Mouse (Mus musculus) gastrocnemius, postnatal 4 days (tissue): ENCODE results near the gene Brd3. TPM values are rescaled to one million over a fixed set of nuclear protein-coding genes. Genes with fewer than 3 reads are reported as not detected.

ENCODE experiments used
- DNase-seq, 2 experiments: peaks; one replicate each; pipeline ENCODE4 v3.0.0; 2021 to 2022; ENCODE audit warnings: low spot score in 2 of 2, mixed read lengths in 2 of 2
- total RNA-seq, 2 experiments: library from RNA; stranded (reverse); gene quantifications; 2 replicates each; pipeline ENCODE4 v1.2.3; 2021

Gene Brd3
- total RNA-seq, 2 experiments from 2014 or later = 103 to 109 TPM

DNA sequence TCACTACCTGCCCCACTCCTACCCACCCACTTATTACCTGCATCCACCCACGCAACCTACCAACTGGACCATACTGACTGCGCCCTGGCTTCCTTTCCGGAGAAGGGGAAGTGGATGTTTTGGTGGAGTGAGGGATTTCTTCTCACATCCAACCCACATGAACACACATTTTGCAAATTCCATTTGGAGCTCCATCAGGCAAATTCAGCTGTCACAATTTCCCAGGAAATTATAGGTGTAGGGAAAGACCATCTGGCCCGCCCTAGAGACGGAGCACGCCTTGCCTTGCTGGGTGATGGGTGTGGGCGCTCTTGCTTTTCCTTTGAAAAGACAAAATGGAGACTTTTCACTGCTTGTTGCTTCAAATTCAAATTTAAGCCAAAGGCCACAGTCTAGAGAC lies 76.8 kb downstream of the Brd3 start:
- no peak for DNase-seq

DNA sequence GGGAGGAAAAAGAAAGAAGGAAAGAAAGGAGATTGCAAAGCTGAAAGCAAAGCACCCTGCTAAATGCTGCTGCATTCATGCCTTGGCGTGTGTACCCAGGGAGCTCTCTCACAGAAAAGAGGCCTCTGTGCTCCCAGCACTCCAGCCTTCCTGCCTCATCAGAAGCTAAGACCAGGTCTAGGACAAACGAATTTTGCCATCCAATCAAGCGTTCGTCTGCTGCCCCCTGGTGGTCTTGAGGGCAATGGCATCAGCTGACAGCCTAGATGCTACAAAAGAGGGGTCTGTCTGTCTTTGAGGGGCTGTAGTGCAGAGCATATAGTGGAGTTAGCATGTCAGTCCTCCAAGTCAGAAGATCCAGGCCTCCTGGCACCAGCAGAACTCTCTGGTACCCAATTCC lies 79.4 kb downstream of the Brd3 start:
- DNase-seq = peak; percentile 76 to 85

DNA sequence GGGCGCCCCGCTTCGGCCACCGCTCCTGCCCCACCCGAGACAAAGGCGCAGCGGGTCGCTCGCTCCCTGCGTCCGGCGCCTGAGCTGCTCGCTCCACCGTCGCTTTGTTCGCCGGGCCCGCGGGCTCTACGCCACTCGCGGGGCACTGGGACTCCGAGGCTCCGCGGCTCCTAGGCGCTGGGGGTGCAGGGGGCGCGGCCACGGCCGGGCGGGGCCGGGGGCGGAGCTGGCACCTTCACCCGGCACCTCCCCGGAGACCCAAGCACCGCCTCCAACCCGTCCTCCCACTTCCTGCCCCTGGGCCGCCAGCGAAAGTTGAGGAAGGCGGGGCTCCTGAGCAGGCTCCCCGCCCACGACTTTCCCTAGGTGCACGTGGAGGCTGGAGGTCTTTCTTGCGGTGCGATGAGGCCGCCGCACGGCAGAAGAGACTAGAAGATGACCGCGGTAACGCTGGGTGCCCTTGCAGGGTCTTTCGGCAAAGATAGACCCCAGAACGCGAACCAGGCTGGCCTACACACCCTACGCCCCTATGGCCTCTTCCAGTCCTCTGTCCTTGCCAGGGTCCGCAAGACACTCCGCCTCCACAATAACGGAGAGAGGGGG lies 80.5 kb downstream of the Brd3 start, which contains the start of gene Vav2:
TSS of gene Vav2 (minus strand) at position 179 of the 603 bp plus-strand sequence.
- DNase-seq = peak; percentile 92

DNA sequence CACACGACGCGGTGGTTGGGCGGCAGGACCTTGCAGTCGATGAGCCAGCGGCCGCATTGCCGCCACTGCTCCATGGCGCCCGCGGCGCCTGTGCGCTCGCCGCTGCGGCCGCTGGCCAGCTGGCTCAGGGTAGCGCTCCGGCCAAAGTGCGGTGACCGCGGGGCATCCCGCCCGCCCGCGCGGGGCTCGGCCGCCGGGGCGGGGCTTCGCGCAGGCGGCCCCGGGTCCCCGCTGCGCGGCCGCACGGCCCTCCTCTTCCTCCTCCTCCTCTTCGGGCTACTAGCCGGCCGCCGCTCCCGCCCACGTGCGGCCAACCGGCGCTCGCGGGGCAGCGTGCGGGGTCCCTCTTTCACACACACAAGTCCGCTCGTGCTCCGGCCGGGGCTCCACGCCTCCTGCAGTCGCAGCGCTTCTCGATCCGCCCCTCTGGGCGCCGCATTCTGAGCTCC lies 81.0 kb downstream of the Brd3 start:
- DNase-seq = peak; percentile 44 to 56

DNA sequence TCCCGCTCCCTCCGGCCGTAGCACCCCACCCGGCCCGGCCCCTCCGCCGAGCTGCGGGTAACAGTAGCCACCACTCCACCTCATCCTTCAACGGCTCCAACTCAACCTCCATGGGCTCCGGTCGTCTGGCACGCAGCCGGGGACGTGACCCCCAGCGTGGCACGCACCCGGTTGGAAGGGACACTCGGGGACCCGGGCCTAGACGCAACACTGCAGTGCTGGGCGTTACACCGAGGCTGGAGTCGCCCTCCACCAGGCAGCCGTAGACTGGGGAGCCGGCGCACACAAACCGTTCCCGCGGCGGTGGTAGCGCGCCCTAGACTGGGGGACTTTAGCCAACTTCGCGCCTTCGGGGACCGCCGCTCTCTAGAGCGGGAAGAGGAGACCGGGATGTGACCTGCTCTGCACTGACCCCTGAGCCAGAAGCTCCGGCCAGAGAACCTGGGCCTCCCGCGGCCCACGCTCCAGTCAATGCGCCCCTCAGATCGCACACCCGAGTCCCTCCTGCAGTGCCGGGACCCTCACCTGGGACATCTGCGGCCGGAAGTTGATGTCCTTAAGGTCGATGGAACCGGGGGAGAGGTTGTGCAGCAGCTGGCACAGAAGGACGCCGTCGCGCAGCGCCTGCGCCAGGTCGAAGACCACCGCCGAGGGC lies 81.6 kb downstream of the Brd3 start:
- DNase-seq = peak; percentile 44 to 45

DNA sequence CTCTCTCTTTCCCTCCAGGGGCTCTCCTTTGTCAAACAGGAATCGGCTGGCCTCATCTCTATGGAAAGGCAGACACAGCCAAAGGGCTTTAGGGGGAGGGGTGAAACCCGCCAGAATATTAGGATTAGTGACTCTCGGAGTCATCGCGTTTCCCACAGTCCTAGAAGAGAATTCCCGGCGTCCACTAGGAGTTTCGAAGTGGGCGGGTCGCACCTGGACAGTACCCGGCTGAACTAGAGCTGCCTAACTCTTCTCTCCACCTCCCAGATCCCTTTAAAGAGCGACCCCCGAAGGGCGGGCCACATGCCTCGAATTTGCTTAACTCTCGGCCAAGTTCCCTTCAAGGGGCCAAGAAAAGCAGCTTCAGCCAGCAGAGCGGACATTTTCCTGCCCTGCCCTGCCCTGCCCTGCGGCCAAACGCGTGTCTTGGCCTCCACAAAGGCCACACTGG lies 82.3 kb downstream of the Brd3 start:
- DNase-seq = no peak

DNA sequence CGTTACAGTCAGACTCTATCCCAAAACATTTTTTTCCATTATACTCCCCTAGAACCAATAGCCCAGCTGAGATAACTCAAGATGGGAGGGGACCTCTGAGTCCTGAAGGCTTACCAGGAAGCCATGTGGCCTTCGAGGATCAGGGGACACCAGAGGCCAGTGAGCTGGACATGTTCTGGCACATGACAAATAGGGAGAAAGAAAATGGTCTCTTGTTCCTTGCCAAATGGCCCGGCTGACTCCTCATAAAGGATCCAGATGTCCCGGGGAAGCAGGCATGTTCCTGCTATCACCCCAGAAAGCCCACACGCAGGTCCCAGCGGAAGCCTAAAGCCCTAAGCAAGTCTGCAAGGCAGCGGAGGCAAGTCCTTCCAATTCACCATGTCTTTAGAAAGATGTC lies 83.9 kb downstream of the Brd3 start:
- no peak for DNase-seq

DNA sequence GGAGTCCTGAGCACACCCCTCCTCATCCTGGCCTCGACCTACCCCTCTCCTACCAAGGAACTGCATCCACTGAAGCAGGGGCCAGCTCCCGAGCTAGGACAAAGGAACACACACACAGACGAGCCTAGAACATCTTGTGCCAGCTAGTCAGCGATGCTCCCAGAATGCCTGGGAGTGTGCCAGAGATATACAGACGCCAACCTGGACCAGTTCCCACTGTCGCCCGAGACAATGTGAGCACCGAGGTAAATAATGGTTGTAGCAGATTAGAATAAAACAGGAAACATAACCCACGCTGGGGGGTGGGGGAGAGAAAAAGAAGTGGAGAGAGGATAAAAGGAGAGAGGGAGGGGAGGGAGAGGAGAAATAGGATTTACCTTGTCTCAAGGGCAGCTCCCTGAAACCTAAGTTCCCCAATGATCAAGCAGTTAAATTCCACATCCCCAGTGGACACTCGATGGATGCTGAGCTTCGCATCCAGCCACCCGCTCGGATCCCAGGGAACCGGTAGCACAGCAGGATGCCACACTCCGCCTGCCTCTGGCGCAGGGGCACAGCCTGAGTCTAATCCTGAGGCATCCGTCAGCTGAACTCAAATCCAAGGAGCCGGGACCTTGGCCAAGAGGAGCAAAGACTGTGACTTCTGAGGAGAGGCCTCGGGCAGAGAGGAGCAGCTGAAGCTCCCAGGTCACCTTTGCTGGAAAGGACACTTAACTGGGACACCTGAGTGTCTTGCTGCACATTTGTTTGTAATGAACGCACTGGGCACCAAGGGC lies 86.0 kb downstream of the Brd3 start:
- DNase-seq = no peak

DNA sequence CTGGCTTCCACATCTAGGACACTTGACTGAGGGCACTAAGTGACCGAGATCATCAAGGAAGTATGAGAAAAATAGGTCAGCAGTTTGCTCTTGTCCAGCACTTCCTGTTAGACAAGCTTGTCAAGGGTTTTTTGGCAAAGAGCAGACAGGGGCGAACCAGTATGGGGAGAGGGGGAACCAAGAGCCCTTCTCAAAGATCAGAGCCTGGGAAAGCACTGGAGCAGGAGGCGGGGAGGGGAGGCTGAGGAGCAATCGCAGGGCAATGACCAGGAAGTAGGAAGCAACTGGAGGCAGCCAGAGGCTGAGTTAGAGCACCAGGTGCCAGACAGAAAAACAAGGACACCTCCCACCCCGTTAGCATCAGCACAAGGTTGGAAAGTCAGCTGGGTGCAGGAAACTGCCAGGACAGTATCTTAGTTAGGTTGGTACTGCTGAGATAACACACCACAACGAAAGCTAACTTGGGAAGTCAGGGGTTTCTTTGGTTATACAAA lies 88.8 kb downstream of the Brd3 start:
- no peak for DNase-seq

DNA sequence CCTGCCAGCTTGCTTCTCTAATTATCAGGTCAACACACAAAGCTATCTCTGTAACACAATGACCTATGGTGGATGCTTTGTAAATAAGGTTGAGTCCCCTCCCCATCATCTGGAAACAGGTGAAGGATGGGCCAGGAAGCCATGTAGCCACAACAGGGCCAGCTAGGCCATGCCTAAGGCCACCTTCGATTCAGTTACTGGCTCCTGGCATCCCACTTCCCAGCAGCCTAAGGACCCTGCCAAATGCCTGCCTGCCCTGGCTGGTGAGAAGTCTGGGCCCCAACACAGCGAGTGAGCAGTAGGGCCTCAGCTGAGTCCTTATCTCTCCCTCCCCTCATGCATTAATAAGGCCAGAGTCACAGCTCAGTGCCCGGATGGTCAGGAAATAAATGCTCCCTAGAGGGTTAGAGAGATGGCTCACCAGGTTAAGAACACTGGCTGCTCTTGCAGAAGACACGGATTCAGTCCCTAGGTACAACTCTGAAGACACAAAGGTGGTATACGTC lies 89.8 kb downstream of the Brd3 start:
- no peak for DNase-seq

DNA sequence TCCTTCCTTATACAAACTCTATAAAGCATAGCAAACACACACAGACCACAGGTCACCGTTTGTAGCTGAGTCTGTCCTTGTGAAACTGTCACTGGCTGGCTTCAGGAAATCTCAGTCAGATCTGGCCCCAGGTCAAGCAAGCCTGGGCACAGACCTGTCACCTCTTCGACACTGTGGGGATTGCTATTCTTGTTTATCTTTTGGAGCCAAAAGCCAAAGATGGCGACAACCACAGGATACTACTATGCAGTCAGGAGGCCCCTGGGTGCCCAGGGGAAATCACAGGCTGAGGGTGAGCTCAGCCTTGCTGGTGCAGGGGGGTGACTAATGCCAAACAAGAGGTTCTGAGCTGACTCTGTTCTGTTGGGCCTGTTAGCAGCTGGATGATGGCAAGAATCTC lies 91.0 kb downstream of the Brd3 start:
- no peak for DNase-seq

DNA sequence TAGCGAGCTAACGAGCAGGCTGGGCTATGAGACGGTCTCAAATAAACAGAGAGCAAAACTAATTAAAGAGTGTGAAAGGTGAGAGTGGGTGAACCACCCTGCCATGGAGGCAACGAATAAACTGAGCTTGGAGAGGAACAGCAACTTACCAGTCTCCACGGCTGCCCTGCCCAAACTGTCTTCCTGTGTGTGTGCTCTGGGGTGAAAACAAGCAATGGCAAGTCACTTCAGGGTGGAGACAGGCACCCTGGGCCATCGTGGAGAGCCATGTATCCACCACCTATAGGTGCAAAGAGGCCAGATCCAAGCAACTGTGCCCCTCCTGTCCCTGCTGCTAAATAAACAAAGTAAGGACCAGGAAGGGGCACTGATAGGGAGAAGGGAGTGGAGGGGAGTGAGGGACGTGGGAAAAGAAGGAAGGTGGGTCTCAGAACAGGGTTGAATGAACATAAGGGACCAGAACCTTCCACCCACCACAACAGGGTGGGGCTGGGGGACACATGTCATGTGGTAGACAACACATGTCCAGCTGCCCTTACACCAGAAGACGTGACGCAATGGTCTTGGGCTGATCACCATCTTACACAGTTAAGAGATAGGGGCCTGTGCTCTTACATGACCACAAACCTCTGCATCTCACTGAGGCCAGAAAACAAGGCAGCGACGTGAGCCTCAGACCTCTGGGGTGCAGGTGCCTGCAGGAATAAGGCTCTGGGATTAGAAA lies 92.2 kb downstream of the Brd3 start:
- DNase-seq = no peak

DNA sequence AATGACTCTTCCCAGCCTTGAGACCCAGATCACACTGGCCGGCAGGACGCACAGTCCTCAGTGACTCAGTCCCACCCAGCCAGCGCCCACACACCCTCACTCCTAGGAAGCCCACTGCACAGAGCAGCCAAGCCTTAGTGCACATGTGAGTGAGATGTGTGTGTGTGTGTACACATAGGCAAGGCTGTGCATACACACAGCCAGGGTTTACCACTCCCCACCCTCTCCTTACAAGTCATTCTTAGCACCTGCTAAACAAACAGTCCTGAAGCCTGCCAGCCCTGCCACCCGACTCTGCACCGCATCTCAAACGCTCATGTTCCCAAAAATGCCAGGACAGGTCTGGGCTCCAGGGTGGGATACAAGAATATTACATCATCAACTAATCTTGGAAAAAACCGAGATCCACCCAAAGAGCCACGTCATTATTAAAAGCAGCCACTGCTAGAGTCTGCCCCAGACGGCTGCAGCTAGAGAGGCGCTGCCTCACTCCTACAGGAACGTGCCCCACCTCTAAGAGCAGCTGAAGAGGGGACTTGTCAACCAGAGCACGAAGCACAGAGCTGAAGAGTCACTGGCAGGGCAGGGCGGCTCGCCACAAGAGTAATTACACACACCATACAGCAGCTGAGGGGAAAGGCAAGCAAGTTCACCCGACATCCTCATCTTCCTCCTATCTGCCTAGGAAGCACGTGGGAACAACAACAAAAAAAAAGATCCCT lies 93.4 kb downstream of the Brd3 start:
- no peak for DNase-seq

DNA sequence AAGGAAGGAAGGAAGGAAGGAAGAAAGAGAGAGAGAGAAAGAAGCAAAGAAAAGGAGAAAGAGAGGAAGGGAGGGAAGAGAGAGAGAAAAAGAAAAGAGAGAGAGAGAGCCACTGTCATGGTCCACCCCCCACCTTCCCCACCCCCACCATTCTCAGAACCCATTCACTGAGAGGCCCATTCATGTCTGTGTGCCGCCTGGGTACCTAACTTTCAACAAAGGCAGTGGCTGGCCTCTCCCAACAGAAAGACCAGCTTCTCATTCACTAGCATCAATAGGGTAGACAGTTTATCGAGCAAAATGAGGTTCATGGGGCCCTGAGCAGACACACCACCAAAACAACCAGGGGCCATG lies 93.9 kb downstream of the Brd3 start:
- DNase-seq = no peak

DNA sequence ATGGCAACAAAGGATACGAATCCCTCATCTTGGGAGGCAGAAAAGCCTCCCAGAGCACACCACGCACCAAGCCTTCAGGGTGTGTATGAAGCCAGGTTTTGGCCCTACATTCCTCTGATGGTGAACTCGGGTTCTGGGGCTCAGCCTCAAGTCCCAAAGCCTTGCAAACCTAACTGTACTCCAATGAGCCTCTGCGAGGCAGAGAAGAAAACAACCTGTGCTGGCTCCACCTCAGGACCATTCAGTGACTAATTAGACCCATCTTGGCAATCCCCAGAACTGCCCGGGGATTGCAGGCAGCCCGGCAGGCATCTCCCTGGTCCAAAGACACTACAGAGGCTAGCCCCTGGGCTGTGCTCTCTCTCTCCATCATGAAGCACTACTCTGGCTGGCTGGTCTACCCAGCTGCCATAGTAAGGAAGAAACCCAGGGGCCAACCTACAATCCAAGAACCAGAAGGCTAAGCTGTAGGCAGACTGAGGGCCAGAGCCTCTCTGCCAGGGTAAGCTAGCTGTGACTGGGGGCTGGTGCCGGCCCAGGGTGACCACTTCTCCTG lies 95.1 kb downstream of the Brd3 start:
- DNase-seq = no peak

DNA sequence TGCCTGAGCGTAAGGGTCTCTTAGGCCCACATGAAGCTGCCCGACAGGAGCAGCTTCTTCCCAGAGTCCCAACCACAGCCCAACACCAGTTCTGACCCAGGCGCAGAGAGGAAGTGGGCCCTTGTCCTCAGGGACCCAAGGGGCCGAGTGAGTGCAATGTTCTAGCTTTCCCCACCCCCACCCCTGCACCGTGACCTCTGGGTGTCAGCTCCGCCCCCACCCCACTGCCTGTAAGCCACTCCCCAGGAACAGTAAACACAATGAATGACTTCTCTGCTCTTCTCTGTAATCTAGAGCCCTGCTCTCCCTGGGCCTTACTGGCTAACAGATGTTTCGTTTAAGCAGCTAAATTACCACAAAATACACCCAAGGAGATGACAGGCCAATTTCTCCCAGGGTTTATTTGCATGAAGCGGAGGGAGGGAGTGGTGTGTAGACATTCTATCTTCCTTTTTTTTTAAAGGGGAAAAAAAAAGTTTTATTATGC lies 95.7 kb downstream of the Brd3 start:
- no peak for DNase-seq

DNA sequence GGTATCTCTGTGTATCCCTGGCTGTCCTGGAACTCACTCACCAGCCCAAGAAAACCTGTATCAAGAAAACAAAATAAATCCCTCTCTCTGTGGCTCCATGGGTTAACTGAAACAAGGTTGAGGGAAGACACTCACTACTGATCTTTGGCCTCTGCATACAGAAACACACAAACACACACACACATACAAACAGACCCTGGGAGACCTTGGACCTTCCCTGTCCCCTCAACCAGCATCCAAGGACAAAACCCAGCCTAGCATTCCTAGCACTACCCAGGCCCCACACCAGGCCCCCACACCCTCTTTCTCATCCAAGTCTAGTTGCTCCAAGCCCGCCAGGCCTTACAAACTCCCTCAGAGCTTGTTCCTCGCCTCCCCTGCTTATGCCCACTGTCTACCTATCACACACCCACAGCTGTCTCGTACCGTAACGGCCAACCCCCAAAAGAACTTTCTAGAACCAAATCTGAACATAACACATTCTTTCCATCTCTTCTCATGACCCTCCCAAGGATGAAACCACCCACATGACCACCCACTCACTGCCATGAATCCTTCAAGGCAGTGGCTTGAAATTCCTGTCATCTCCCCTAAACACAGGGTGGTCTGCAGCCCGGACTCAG lies 96.8 kb downstream of the Brd3 start:
- DNase-seq = no peak

DNA sequence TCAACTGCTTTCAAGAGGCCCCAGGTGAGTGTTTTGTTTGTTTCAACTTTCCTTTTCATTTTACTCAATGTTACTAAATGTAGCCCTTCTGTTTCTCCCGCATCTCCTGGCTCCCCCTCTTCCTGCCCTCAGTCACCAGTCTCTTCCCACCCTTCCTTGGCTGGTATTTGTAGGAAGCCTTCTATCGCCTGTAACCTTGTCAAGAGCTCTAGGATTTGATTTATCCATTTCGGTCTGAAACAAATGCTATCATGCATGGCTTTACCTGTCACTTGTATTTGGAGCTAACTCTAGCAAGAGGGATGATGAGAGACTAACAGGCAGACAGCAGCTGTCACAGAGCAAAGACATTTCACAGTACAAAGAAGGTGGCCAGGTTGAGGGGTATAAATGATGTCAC lies 99.3 kb downstream of the Brd3 start:
- DNase-seq = no peak

DNA sequence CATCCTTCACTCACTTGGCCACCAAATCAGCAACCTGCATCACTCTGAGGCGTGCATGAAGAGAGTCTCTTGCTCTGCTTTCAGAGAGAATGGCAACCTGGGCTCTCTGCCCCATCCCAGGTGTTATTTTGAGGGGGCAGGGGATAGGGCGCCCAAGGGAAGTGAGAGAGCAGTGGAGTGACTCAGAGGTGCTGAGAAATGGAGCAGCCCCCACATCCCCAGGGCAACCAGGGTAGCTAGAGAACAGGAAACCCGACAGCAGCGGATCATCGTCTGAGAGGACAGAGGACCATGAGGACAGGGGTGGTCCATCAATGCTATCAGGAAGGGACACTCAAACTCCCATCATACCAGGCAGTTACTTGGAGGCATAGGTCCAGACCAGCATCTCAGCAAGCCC lies 100.5 kb downstream of the Brd3 start:
- no peak for DNase-seq
